In the genomic region with DNA sequence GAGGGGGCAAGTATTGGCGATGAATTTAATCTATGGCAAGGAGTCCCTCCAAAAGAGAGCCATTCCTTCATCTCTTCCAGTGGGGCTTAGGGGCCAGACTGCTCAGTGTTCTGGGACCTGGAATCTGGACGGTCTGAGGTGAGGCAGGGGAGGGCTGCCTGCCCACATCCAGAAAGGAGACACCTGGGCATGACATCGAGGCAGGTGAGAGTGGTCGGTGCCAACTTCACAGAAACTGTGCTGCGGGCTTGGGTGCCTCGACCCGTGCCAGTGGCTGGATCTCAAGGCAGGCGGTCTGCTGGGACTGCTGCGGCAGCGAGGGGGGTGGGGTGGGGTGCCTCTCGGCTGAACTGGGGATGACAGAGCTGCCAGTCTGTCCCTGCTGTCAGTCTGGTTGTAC, we compare ENCODE assay signal across 12 mouse cellular contexts. TPM values are rescaled to one million over a fixed set of nuclear protein-coding genes. Genes with fewer than 3 reads are reported as not detected.
DNase-seq lines count a peak whose midpoint lies in the region; ATAC-seq lines count a peak whose summit lies in the region.
"Had no signal": no experiment of that assay in that cellular context is flagged by ENCODE, and none has a peak within 500 bp of the region (broad histone marks: within the 10 kb centered on the region; RNA-seq: fewer than 3 reads in every experiment).

No protein-coding gene starts in this region.

- H3K27me3 ChIP-seq in heart, embryonic 15.5 days, result peaks cover 73% of the 10 kb centered on the region
- peaks cover 65% of the 10 kb centered on the region for H3K27me3 ChIP-seq in limb, embryonic 11.5 days (ENCODE audit: control insufficient read depth, insufficient read depth, low read length)

- H3K27ac ChIP-seq in heart, embryonic 15.5 days, result no peak overlapping the region
- H3K27ac ChIP-seq in limb, embryonic 11.5 days (replicated peaks; ENCODE audit: low read depth, low read length), result no peak overlapping the region
- H3K27ac ChIP-seq: kidney, postnatal 0 days had no signal

- H3K4me2 ChIP-seq in heart, embryonic 15.5 days, result no peak overlapping the region
- peak overlapping the region; percentile 17 for H3K4me2 ChIP-seq in limb, embryonic 11.5 days (ENCODE audit: low read depth, severe bottlenecking)

- peaks cover 39% of the 10 kb centered on the region for H3K4me1 ChIP-seq in heart, embryonic 15.5 days (replicated peaks)
- H3K4me1 ChIP-seq in limb, embryonic 11.5 days (ENCODE audit: control insufficient read depth, insufficient read depth, low read length), result peaks cover 35% of the 10 kb centered on the region

- no peak overlapping the region for H3K9ac ChIP-seq in heart, embryonic 15.5 days
- 0 out of 2 replicates have a peak overlapping the region, but pooled peaks have one; percentile 12 for H3K9ac ChIP-seq in limb, embryonic 11.5 days (ENCODE audit: low read length)

- DNase-seq in adrenal gland, adult (ENCODE audit: inconsistent age in 2 of 2, low spot score in 1 of 2), result peak; percentile 40 to 60
- DNase-seq in adrenal gland, postnatal 25 days, result no peak
- DNase-seq in heart, postnatal 4 days, result no peak
- peak; percentile 25 for DNase-seq in B cell, adult 2 months
- DNase-seq in limb, embryonic 11.5 days (ENCODE audit: low spot score), result peak; percentile 31
- no peak for DNase-seq in adipocyte (ENCODE audit: low spot score)
- no peak for DNase-seq in lung, postnatal 36 days
- DNase-seq: adrenal gland, postnatal 14 days; cerebellum, adult 11-12 months; heart, adult 18-20 months had no signal

- no peak for ATAC-seq in heart, embryonic 15.5 days (replicated peaks; ENCODE audit: insufficient number of reproducible peaks, insufficient read depth, low FRiP score, low read depth)
- no peak for ATAC-seq in limb, embryonic 11.5 days (ENCODE audit: insufficient number of reproducible peaks, low FRiP score, low TSS enrichment, low read depth)

- no peaks in the 10 kb centered on the region for H3K36me3 ChIP-seq in heart, embryonic 15.5 days
- H3K36me3 ChIP-seq in limb, embryonic 11.5 days (ENCODE audit: control insufficient read depth, insufficient read depth, low read length), result no peaks in the 10 kb centered on the region

- H3K4me3 ChIP-seq in heart, embryonic 15.5 days, result peak overlapping the region; percentile 51; the same call in 1 of the 2 replicates
- 0 out of 2 replicates have a peak overlapping the region, but pooled peaks have one; percentile 8 for H3K4me3 ChIP-seq in limb, embryonic 11.5 days (ENCODE audit: low read depth, low read length)

- H3K9me3 ChIP-seq in heart, embryonic 15.5 days (replicated peaks), result no peaks in the 10 kb centered on the region
- H3K9me3 ChIP-seq in limb, embryonic 11.5 days (ENCODE audit: control insufficient read depth, low read length), result no peaks in the 10 kb centered on the region

- WGBS in heart, embryonic 15.5 days, result 4% methylated on average over 11 of the region's 11 CpGs
- WGBS in limb, embryonic 11.5 days, result 0% methylated on average over 11 of the region's 11 CpGs

RNA-seq across cellular contexts. Expression of a gene that starts 2.4 kb away (rescaled TPM):
- 42.6 and 54.4 TPM in 2 replicates for total RNA-seq in adrenal gland, postnatal 25 days (2021)
- 3.3 and 5.1 TPM in 2 replicates for polyA plus RNA-seq in heart, embryonic 15.5 days (2015; fragmentation: Nextera tagmentation; extraction: Ambion mirVana)
- total RNA-seq in heart, postnatal 4 days (2021), result 10 to 100 TPM in 1 of 2 experiments, 1 to 10 TPM in 1; 9.6 to 10.3 TPM
- 0.84 and 0.91 TPM in 2 replicates for polyA plus RNA-seq in limb, embryonic 11.5 days (2014; fragmentation: Nextera tagmentation; extraction: Ambion mirVana)

RNA-seq across cellular contexts. Expression of a gene that starts 28.5 kb away (rescaled TPM):
- total RNA-seq in adrenal gland, postnatal 25 days (2021), result 12.6 and 19.1 TPM in 2 replicates
- polyA plus RNA-seq in heart, embryonic 15.5 days (2015; fragmentation: Nextera tagmentation; extraction: Ambion mirVana), result 16.5 and 20.5 TPM in 2 replicates
- total RNA-seq in heart, postnatal 4 days (2021), result 10 to 100 TPM; 15.0 to 15.4 TPM
- polyA plus RNA-seq in limb, embryonic 11.5 days (2014; fragmentation: Nextera tagmentation; extraction: Ambion mirVana), result 34.9 and 35.5 TPM in 2 replicates

RNA-seq across cellular contexts. Expression of a gene that starts 36.1 kb away (rescaled TPM):
- 342 and 470 TPM in 2 replicates for total RNA-seq in adrenal gland, postnatal 25 days (2021)
- polyA plus RNA-seq in heart, embryonic 15.5 days (2015; fragmentation: Nextera tagmentation; extraction: Ambion mirVana), result 80.6 and 87.9 TPM in 2 replicates
- 10 to 100 TPM; 92.0 to 92.6 TPM for total RNA-seq in heart, postnatal 4 days (2021)
- 75.1 and 75.4 TPM in 2 replicates for polyA plus RNA-seq in limb, embryonic 11.5 days (2014; fragmentation: Nextera tagmentation; extraction: Ambion mirVana)

Comparison
In these comparisons a context has a peak if more than half of its experiments do, and no peak if none do; other contexts are left out.
1. DNase-seq: peak in adrenal gland, adult (2 of 2), B cell, adult 2 months (2 of 2) and limb, embryonic 11.5 days (single experiment); none in adrenal gland, postnatal 25 days (single experiment), heart, postnatal 4 days (single experiment), adipocyte (single experiment) and lung, postnatal 36 days (single experiment).